Mouse (Mus musculus) gastrocnemius, postnatal 36 days (tissue): ENCODE results near the gene Hbs1l. TPM values are rescaled to one million over a fixed set of nuclear protein-coding genes. Genes with fewer than 3 reads are reported as not detected.

ENCODE experiments used
- DNase-seq, 2 experiments: peaks; one replicate each; pipeline ENCODE4 v3.0.0; 2022
- intact Hi-C: fragments of 180-260 bp; cut with DNase I; formaldehyde crosslinking; loops from one replicate; pipeline ENCODE4 v1.15.1; 2025
- total RNA-seq, 2 experiments: library from RNA; stranded (reverse); gene quantifications; 2 replicates each; pipeline ENCODE4 v1.2.3; 2021

The Hbs1l gene
- total RNA-seq, 2 experiments from 2014 or later = 61.0 to 61.7 TPM

GRCm38 (mm10) chr10:21301822-21302221 lies 6.0 kb downstream of the Hbs1l start:
- no peak for DNase-seq

GRCm38 (mm10) chr10:21304672-21305632 lies 9.2 kb downstream of the Hbs1l start:
- DNase-seq = no peak
- intact Hi-C loops = no loop called here

More at GRCm38 (mm10) chr10:21301822-21302221, 6.0 kb downstream of the Hbs1l start:
- intact Hi-C loops = no loop called here

GRCm38 (mm10) chr10:21313732-21314131 lies 18.0 kb downstream of the Hbs1l start:
- intact Hi-C loops = no loop called here

GRCm38 (mm10) chr10:21316123-21316522 lies 20.3 kb downstream of the Hbs1l start:
- no peak for DNase-seq
- intact Hi-C loops = no loop called here

More at GRCm38 (mm10) chr10:21313732-21314131, 18.0 kb downstream of the Hbs1l start:
- DNase-seq = no peak

- DNase-seq = no peak
- intact Hi-C loops = no loop called here
Observed at GRCm38 (mm10) chr10:21318250-21318649, 22.5 kb downstream of the Hbs1l start.

GRCm38 (mm10) chr10:21318996-21319395 lies 23.2 kb downstream of the Hbs1l start:
- intact Hi-C loops = no loop called here
- DNase-seq = no peak

- DNase-seq = no peak
- intact Hi-C loops = no loop called here
Observed at GRCm38 (mm10) chr10:21320601-21321000, 24.8 kb downstream of the Hbs1l start.

GRCm38 (mm10) chr10:21326352-21326751 lies 30.6 kb downstream of the Hbs1l start:
- no peak for DNase-seq
- intact Hi-C loops = no loop called here

GRCm38 (mm10) chr10:21327605-21328135 lies 31.9 kb downstream of the Hbs1l start:
- intact Hi-C loops = no loop called here
- no peak for DNase-seq

GRCm38 (mm10) chr10:21334349-21335105 lies 38.7 kb downstream of the Hbs1l start:
- no peak for DNase-seq
- intact Hi-C loops = no loop called here

- intact Hi-C loops = no loop called here
- no peak for DNase-seq
Observed at GRCm38 (mm10) chr10:21335534-21335933, 39.8 kb downstream of the Hbs1l start.

- no peak for DNase-seq
Observed at GRCm38 (mm10) chr10:21337191-21337590, 41.4 kb downstream of the Hbs1l start.

GRCm38 (mm10) chr10:21341706-21342105 lies 45.9 kb downstream of the Hbs1l start:
- intact Hi-C loops = no loop called here
- no peak for DNase-seq

More at GRCm38 (mm10) chr10:21337191-21337590, 41.4 kb downstream of the Hbs1l start:
- intact Hi-C loops = no loop called here

GRCm38 (mm10) chr10:21342331-21343005 lies 46.7 kb downstream of the Hbs1l start:
- intact Hi-C loops = no loop called here
- no peak for DNase-seq

GRCm38 (mm10) chr10:21347332-21347731 lies 51.6 kb downstream of the Hbs1l start:
- intact Hi-C loops = no loop called here
- DNase-seq = no peak

- no peak for DNase-seq
- intact Hi-C loops = no loop called here
Observed at GRCm38 (mm10) chr10:21349449-21349848, 53.7 kb downstream of the Hbs1l start.

- no peak for DNase-seq
- intact Hi-C loops = no loop called here
Observed at GRCm38 (mm10) chr10:21349946-21350345, 54.2 kb downstream of the Hbs1l start.

GRCm38 (mm10) chr10:21350531-21351515 lies 55.0 kb downstream of the Hbs1l start:
- DNase-seq = no peak
- intact Hi-C loops = no loop called here

GRCm38 (mm10) chr10:21351766-21352165 lies 56.0 kb downstream of the Hbs1l start:
- no peak for DNase-seq
- intact Hi-C loops = no loop called here
